Mouse (Mus musculus): Measurements from ENCODE around the gene Csnk2b.

Csnk2b gene

DNA sequence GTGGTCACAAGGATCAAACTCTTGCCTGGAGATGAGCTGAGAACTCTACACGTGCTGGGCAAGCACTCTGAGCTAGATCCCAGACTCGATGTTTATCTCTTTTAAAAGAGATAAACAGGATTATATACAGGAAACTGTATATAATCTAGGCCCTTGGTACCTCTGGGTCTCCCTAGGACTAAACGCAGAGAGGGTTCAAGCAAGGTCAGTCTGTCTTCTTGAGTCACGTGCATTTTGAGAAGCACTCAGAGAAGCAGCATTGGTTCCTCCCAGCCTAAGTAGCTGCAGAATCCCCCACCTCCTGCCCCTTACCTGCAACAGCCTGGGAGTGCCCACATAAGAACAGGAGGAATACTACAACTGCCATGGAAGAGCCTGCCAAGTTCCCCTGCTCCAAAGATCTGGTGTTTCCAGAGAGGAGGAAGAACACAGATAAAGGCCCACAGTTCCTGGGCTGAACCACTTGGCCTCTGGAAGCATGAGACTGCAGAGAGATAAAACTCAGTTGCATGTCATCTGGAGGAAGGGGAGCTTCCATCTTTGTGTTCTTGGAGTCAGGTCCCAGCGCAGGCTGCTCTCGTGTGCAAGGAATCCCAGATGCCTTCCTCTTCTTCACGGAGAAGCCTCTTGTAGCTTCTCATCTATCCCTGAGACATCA, 36.5 kb downstream of the Csnk2b start, which contains the start of gene Ly6g6f:
Gene Ly6g6f, minus strand, starts transcription at position 403 of the 658 bp plus-strand sequence.
- no peak for DNase-seq

DNA sequence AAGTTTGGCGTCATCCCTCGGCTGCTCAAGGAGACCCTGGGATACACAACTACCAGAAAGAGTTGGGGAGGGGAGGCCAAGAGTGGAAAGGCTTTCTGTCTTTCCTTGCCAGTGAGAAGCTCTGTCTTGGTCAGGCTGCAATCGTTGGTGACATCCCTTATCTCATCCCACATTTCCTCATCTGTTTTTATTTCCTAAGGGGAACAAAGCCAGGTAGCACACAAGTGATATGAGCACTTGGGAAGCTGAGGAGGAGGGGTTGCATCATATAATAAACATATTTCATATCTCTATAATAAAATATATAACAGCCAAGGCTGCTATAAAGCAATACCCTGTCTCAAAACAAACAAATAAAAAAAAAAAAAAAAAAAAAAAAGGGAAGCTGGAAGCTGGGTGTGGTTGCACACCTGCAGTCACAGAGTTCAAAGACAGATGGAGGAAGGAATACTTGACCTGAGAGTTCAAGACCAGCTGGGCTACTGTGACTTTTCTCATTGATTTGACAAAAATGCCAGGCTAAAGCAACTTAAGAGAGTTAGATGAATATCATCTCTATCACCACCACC, 37.8 kb downstream of the Csnk2b start:
- DNase-seq = no peak

DNA sequence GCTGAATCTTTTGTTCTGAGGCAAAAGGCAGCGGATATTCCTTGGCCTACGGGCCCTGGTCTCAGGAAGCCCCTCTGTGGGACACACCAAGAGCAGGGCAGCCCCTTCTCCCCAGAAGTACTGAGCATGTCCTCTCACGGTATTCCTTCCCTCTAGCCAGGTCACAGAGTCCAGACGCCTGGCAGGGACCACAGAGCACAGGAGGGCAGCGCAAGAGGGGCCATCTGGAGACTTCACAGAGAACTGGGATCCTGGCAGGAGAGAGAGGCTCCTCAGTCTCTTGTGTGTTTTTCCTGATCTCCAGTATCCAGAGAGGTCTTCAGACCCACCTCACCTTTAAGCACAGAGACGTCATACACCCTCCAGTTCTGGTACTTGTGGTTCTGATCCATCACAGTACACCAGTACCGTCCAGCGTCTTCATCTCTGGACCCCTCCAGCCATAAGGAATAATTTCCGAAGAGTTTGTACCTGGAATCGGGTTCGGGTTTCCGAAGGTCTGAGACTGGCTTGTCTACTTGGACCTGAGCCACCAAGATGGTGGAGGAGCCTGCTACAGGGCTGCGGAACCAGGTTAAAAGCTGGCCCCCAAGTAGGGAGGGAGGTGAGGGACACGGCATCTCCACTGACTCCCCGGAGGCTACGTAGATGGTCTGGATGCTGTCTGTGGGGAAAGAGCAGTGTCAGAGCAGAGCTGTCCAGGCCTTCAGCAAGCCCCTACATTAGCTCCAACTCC, 38.8 kb downstream of the Csnk2b start:
- DNase-seq = peak; percentile 87

DNA sequence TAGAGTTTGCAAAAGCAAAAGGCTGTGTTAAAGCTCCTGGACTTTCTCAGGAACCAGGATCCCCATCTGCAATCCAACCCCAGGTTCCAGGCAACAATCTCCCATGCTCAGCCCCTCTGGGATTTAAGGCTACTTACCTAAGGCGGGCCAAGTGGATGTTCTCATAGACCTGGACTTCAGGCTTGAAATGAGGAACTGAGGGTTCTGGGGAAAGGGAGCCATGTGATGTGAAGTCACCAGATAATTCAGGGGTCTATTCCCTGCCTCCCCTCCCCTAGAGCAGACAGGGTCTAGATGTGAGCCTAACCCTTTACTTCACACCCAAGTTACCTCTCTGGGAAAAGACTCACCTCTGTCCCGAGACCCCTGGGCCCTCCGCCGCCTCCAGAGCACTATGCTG, 41.1 kb downstream of the Csnk2b start:
- DNase-seq = no peak

DNA sequence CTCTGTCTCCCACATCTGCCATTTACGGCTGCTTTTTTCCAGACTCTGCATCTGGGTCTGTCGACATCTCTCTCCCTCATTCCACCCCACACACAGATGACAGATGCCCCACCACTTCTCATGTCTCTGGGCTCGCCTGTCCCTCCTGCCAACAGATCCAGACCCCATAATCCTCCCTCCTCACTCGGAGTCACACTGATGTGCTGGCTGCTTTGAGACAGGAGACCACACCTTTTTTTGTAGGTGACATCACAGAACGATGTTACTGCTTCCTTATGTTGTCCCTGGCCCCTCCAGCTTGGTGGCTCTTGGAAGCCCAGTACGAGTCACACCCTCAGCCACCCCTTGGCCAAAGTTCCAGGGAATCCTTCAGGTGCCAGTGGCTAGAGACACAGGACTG, 41.6 kb downstream of the Csnk2b start:
- DNase-seq = no peak

DNA sequence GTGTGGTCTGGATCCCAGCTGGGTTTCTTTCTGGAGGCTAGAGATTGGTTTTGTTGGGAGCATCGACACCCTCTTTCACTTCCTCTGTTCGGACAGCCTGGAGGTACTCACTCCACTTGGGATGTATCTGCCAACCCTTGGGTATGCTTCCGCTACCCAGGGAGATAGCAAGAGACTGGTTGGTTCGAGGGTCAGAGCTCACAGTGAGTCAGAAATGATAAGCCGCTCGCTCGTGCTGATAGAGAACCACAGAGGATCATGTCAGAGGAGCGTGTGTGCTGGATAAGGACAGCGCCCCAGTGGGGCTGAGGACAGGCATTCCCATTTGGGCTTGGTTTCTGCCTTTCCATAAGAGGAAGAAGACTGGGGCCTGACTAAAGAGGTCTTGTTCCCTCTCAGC, 42.1 kb downstream of the Csnk2b start:
- no peak for DNase-seq

DNA sequence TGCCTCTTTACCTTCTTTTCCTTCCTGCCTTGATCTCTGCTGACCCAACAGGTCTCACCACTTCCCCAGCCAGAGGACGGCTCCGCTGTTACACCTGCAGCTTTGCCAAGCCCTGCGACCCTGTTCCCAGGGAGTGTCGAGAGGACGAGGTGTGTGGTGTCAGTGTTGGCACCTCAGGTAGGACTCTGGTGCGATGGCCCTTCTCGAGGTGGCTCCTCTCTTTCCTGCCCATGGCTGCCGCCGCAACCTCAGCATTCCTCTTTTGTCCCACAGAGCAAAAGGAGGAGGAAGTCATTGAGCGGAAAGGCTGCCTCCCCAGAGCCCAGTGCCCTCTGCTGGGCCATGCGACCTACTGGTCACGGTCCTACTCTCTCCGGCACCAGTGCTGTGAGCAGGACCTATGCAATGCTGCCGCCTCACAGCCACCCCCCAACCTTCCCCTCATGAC, 44.0 kb downstream of the Csnk2b start, which contains the start of gene Ly6g6d:
Gene Ly6g6d, minus strand, starts transcription at position 280 of the 448 bp plus-strand sequence.
- no peak for DNase-seq

DNA sequence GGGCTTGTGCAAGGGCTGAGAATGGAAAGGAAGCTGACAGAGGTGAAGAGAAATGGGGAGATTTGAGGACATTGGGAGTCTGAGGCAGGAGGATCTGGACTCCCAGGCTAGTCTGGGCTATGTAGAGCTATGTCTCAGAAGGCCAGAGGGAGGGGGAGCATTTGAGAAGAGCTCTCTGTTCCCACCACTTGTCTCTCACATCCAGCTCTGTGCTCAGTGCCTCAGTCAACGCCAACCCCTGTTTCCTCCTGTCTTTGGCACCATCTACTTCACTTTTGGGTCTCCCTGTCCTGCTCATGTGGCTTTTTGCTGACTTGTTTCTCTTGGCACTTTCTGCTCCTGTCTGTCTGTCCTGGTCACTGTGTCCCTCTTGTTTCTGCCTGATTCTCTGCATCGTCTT, 44.6 kb downstream of the Csnk2b start:
- DNase-seq = no peak

DNA sequence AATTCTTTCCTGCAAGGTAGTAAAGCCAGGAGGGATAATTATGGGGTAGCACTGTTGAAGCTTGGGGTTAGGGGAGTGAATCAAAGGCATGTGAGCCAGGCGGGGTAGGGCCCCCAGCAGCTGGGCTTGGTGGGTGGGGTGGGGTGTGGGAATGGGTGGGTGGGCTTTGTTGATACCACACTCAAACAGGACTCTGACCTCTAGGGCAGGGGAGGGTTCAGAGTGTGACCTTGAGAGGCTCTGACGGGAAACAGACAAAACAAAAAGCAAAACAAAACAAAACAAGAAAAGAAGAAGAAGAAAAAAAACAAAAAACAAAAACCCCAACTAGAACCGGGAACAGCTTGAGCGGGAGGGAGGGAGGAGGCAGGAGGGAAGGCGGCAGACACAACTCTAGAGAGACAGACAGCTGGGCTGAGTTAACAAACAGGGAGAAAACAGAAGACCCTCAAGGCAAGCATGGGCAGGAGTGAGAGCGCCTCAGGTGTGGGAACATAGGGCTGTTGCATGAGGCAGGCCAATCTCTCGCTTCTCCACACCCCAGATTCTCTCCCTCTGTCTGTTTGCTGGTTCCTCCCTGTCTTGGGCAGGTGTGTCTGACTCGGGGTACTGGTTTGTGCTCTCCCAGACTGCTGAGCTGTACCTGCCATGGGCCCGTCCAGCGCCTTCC, 45.2 kb downstream of the Csnk2b start, which contains the start of gene Ly6g6e:
Gene Ly6g6e, plus strand, starts transcription at position 396 of the 670 bp plus-strand sequence.
- no peak for DNase-seq

DNA sequence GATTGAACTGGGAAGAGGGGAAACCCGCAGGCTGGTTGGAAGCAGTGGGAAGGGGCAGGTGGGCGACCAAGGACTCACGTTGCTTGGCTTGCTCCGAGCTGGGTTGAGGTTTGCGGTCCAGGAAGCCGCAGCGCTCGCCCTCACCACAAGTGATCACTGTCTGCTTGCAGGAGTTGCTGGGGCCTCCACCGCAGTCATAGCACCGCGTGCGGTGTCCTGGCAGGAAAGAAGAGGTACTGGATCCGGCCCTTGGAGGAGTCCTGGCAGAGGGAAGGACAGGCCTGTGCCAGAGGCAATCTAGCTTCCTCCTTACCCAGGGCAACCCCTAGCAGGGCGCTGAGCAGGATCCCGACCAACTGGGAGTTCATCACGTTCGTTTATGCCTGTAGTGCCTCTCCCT, 47.8 kb downstream of the Csnk2b start:
- peak; percentile 90 for DNase-seq

DNA sequence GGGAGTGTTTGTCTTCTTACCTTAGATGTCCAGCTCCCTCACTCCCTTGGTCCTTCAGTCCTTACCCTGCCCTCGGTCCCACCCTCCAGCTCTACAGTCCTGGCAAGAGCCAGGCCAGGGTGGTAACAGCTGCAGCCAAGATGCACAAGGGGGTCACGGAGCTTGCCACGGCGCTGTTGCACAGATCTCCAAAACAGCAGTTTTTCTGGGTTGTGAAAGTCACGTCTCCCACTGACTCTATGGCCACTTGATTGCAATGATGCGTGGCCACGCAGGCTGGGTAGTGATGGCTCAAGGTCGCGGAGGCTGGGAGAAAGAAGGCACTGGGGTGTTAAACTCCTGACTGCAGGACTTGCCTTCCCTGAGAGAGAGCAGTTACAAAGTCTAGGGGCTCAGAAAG, 50.4 kb downstream of the Csnk2b start:
- DNase-seq = no peak

DNA sequence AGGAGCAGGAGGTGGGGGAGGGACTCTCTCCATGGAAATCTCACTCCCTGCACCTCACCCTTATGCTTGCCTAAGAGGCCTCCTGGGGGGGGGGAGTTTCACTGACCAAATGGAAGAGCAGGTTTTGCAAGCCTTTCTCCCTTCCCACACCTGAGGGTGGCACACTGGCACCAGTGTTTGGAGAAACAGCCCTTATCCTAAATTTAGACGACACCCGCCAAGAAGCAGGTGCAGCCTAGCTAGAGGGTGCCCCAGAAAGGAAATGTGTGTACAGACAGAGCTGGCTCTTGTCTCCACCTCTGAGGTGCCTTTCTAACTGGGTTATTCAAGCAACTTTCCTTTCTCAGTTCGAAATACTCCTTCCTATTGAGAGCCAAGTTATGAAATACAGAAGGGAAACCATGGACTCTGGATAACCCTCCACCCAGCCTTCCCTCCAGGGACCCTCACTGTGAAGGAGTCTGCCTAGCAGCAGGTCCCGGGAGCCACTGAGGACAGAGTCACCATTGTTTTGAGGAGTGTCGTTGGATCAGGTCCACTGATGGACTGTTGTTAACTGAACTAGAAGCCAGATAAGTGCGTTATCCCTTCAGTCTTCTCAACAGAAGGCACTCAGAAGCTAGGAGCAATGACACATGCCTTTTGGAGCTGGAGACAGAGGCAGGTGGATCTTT, 51.2 kb downstream of the Csnk2b start:
- peak; percentile 96 for DNase-seq

DNA sequence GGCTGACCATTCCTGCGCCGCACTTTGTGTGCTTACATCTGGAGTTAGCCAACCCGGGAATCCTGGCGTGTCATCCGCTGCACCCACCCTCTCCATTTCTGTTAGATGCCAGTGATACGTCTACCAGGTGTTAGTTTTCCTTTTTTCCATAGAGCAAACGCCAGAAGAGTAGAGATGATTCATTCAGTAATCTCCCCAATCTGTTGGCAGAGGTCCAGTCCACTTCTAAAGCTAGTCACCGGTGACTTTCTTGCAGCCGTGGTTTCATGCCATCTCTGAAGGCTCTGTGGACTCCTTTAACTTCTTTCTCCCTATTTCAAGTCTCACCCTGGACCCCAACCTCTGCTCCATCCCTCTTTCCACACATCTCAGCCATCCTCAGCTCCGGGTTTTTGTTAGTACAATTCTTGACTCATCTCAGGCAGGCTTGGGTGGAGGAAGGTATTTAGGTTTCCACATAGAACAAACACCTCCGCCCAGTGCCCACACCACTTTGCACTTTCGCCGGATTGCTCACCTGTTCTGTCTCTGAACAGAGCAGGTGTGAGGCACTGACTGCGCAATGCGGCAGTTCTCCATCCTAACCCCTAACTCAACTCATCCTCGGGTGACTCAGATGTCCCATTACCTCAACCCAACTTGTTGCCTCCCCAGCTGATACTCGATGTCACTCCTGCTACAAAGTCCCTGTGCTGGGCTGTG, 53.5 kb downstream of the Csnk2b start:
- DNase-seq = no peak
